Mouse (Mus musculus) myocyte (in vitro differentiated cells): ENCODE results near the gene Luc7l. TPM values are rescaled to one million over a fixed set of nuclear protein-coding genes. Genes with fewer than 3 reads are reported as not detected.

Experiments
- H3K27me3 ChIP-seq: one replicate; pipeline ENCODE4 v1.6.1; 2011; ENCODE audit not compliant: control insufficient read depth, insufficient read depth, insufficient read length
- H3K36me3 ChIP-seq: one replicate; pipeline ENCODE4 v1.6.1; 2011; ENCODE audit not compliant: control insufficient read depth, insufficient read depth
- H3K4me2 ChIP-seq: one replicate; pipeline ENCODE4 v1.6.1; 2011; ENCODE audit warnings: low read depth, control low read depth
- H3K4me3 ChIP-seq: one replicate; pipeline ENCODE4 v1.5.1; 2011; ENCODE audit warnings: mild to moderate bottlenecking, control low read depth, moderate library complexity
- H3K79me2 ChIP-seq: one replicate; pipeline ENCODE4 v1.6.1; 2011; ENCODE audit not compliant: control insufficient read depth, insufficient read depth
- H3ac ChIP-seq: one replicate; pipeline ENCODE4 v1.6.1; 2011; ENCODE audit not compliant: control insufficient read depth, insufficient read length
- CEBPB ChIP-seq: IDR thresholded peaks from 2 replicates; pipeline ENCODE4 v1.6.1; 2011; ENCODE audit warnings: mild to moderate bottlenecking, moderate library complexity; ENCODE audit not compliant: poor library complexity, insufficient read depth, severe bottlenecking
- E2F4 ChIP-seq: IDR thresholded peaks from one replicate; pipeline ENCODE4 v1.6.1; 2011; ENCODE audit warnings: mild to moderate bottlenecking, control low read depth, moderate library complexity; ENCODE audit not compliant: insufficient read depth
- MAX ChIP-seq: IDR thresholded peaks from one replicate; pipeline ENCODE4 v1.6.1; 2011; ENCODE audit warnings: low read depth, mild to moderate bottlenecking, control low read depth
- MYOD1 ChIP-seq, 3 experiments: IDR thresholded peaks; one replicate each; pipeline ENCODE4 v1.6.1; 2011; ENCODE audit warnings: control low read depth in 2 of 3, low read depth in 2 of 3, mild to moderate bottlenecking in 2 of 3, moderate library complexity in 1 of 3; ENCODE audit not compliant: insufficient read length in 2 of 3, control insufficient read depth in 1 of 3
- MYOG ChIP-seq, 3 experiments: IDR thresholded peaks; one replicate each; pipeline ENCODE4 v1.6.1; 2011; ENCODE audit warnings: control low read depth in 2 of 3, low read depth in 2 of 3, mild to moderate bottlenecking in 2 of 3; ENCODE audit not compliant: insufficient read length in 2 of 3, control insufficient read depth in 1 of 3, insufficient read depth in 1 of 3
- POLR2A ChIP-seq: IDR thresholded peaks from one replicate; pipeline ENCODE4 v1.6.1; 2011; ENCODE audit warnings: low read depth, mild to moderate bottlenecking, control low read depth, moderate library complexity; ENCODE audit not compliant: insufficient read length
- POLR2AphosphoS2 ChIP-seq: IDR thresholded peaks from one replicate; pipeline ENCODE4 v1.6.1; 2011; ENCODE audit warnings: low read depth, control low read depth; ENCODE audit not compliant: insufficient read length
- REST ChIP-seq: IDR thresholded peaks from one replicate; pipeline ENCODE4 v1.6.1; 2011; ENCODE audit warnings: mild to moderate bottlenecking, control low read depth, moderate library complexity; ENCODE audit not compliant: insufficient read depth, insufficient read length
- SRF ChIP-seq: IDR thresholded peaks from one replicate; pipeline ENCODE4 v1.6.1; 2011; ENCODE audit warnings: low read depth; ENCODE audit not compliant: control insufficient read depth, insufficient read length
- TCF12 ChIP-seq: IDR thresholded peaks from one replicate; pipeline ENCODE4 v1.6.1; 2011; ENCODE audit warnings: mild to moderate bottlenecking, control low read depth; ENCODE audit not compliant: poor library complexity, insufficient read depth, severe bottlenecking
- TCF3 ChIP-seq: IDR thresholded peaks from one replicate; pipeline ENCODE4 v1.6.1; 2011; ENCODE audit warnings: low read depth, control low read depth; ENCODE audit not compliant: insufficient read length
- USF1 ChIP-seq: IDR thresholded peaks from one replicate; pipeline ENCODE4 v1.6.1; 2011; ENCODE audit warnings: low read depth, mild to moderate bottlenecking, control low read depth, moderate library complexity
- polyA plus RNA-seq: library from polyadenylated mRNA; unstranded; fragments of >200 nt; fragmentation: generic; extraction: Trizol; gene quantifications from one replicate; pipeline ENCODE4 v1.2.1, GENCODE M21; 2012; ENCODE audit warnings: missing spikeins

Luc7l gene
- polyA plus RNA-seq, 1 experiment = 25.1 TPM

- TF ChIP-seq TCF12 (no peak), MYOD1 (IDR thresholded peaks at IDR 0.05; ENCODE audit: control insufficient read depth in 1 of 3, insufficient read length in 2 of 3, low read depth in 2 of 3) (peak in 1 of 3 experiments; percentile 16), TCF3 (no peak), POLR2A (peak; percentile 77), POLR2AphosphoS2 (peak; percentile 76), CEBPB (no peak), MYOG (IDR thresholded peaks at IDR 0.05; ENCODE audit: control insufficient read depth in 1 of 3, insufficient read depth in 1 of 3, insufficient read length in 2 of 3, low read depth in 2 of 3) (peak in 1 of 3 experiments; percentile 17), USF1 (no peak), E2F4 (no peak), SRF (no peak), MAX (no peak), REST (no peak)
- Histone ChIP-seq H3K4me3 (peak within 1 kb of the TSS; percentile 77), H3K4me2 (peak within 1 kb of the TSS; percentile 99), H3K27me3 (no peaks in the 10 kb centered on the region), H3ac (peak within 1 kb of the TSS; percentile 60), H3K79me2 (peaks cover 3% of the 10 kb centered on the region), H3K36me3 (no peaks in the 10 kb centered on the region)
Measured at GRCm38 (mm10) chr17:26244101-26244841, 8.4 kb upstream of the Luc7l start, which contains the start of gene Fam234a. Gene Fam234a (minus strand): TSS chr17:26244242.

GRCm38 (mm10) chr17:26251886-26252538 lies 684 bp upstream of the Luc7l start:
- TF ChIP-seq POLR2AphosphoS2 (no peak), REST (no peak), SRF (no peak), TCF3 (no peak), USF1 (no peak), TCF12 (no peak), E2F4 (no peak), MYOG (IDR thresholded peaks at IDR 0.05; ENCODE audit: control insufficient read depth in 1 of 3, insufficient read depth in 1 of 3, insufficient read length in 2 of 3, low read depth in 2 of 3) (no peak), MYOD1 (IDR thresholded peaks at IDR 0.05; ENCODE audit: control insufficient read depth in 1 of 3, insufficient read length in 2 of 3, low read depth in 2 of 3) (no peak), MAX (no peak), POLR2A (no peak), CEBPB (no peak)
- Histone ChIP-seq H3K36me3 (peaks cover 11% of the 10 kb centered on the region), H3K27me3 (no peaks in the 10 kb centered on the region), H3ac (peak overlapping the region; percentile 72), H3K4me2 (peak overlapping the region; percentile 79), H3K4me3 (peak overlapping the region; percentile 96), H3K79me2 (peaks cover 44% of the 10 kb centered on the region)

GRCm38 (mm10) chr17:26253399-26253798 lies 703 bp downstream of the Luc7l start:
- Histone ChIP-seq H3ac (peak overlapping the region; percentile 72), H3K4me3 (peak overlapping the region; percentile 96), H3K27me3 (no peaks in the 10 kb centered on the region), H3K79me2 (peaks cover 48% of the 10 kb centered on the region), H3K4me2 (peak overlapping the region; percentile 95), H3K36me3 (peaks cover 25% of the 10 kb centered on the region)
- TF ChIP-seq MYOD1 (IDR thresholded peaks at IDR 0.05; ENCODE audit: control insufficient read depth in 1 of 3, insufficient read length in 2 of 3, low read depth in 2 of 3) (no peak), E2F4 (no peak), USF1 (no peak), REST (no peak), TCF12 (no peak), MAX (no peak), CEBPB (no peak), POLR2A (no peak), MYOG (IDR thresholded peaks at IDR 0.05; ENCODE audit: control insufficient read depth in 1 of 3, insufficient read depth in 1 of 3, insufficient read length in 2 of 3, low read depth in 2 of 3) (no peak), SRF (no peak), POLR2AphosphoS2 (no peak), TCF3 (no peak)

GRCm38 (mm10) chr17:26255313-26255712 lies 2.6 kb downstream of the Luc7l start:
- Histone ChIP-seq H3K79me2 (peaks cover 65% of the 10 kb centered on the region), H3ac (no peak overlapping the region), H3K4me3 (no peak overlapping the region), H3K4me2 (no peak overlapping the region), H3K36me3 (peaks cover 40% of the 10 kb centered on the region), H3K27me3 (no peaks in the 10 kb centered on the region)
- no peak for TF ChIP-seq MAX
- no peak for TF ChIP-seq E2F4
- TF ChIP-seq MYOD1 (IDR thresholded peaks at IDR 0.05; ENCODE audit: control insufficient read depth in 1 of 3, insufficient read length in 2 of 3, low read depth in 2 of 3) = no peak
- TF ChIP-seq MYOG (IDR thresholded peaks at IDR 0.05; ENCODE audit: control insufficient read depth in 1 of 3, insufficient read depth in 1 of 3, insufficient read length in 2 of 3, low read depth in 2 of 3) = no peak
- TF ChIP-seq USF1 = no peak
- no peak for TF ChIP-seq POLR2A
- no peak for TF ChIP-seq SRF
- TF ChIP-seq REST = no peak
- no peak for TF ChIP-seq POLR2AphosphoS2
- TF ChIP-seq CEBPB = no peak
- no peak for TF ChIP-seq TCF3
